Mouse (Mus musculus) bone marrow macrophage, adult 2 months (primary cell): ENCODE results near the gene Cfap54.

Source experiments
- CTCF ChIP-seq: IDR thresholded peaks from 2 replicates; pipeline ENCODE4 v1.5.1; 2012; ENCODE audit warnings: low read depth, mild to moderate bottlenecking, low read length, moderate library complexity
- POLR2A ChIP-seq: IDR thresholded peaks from 2 replicates; pipeline ENCODE4 v1.6.1; 2012; ENCODE audit warnings: mild to moderate bottlenecking, low read depth, low read length, borderline replicate concordance

DNA sequence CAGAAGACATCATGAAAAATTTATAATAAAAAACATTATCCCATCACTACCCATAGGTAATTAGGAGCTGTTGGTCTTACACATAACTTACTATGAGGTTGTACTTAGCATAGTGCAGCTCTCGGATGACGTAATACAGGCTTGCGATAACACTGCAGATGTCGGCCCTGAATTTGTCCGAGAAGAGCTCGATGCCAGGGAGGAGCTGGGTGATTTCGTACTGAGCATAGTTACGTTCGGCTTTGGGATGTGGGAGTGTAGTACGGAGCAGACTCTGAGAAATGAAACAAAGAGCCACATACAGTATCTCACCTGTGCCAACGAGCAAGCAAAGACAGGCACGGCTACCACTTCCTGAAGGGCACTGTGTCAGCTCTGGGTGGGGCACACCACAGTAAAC, 149.0 kb downstream of the Cfap54 start:
- TF ChIP-seq CTCF (no peak), POLR2A (no peak)
